Mouse (Mus musculus) bone marrow, adult 2 months (tissue): ENCODE data around the gene Tmem59.

ENCODE experiments used
- CTCF ChIP-seq: fragments of 200-500 bp; IDR thresholded peaks from 2 replicates; pipeline ENCODE4 v1.5.1; 2011; ENCODE audit warnings: low read length, control low read depth; ENCODE audit not compliant: control insufficient read depth, insufficient read depth
- POLR2A ChIP-seq: fragments of 200-500 bp; IDR thresholded peaks from 2 replicates; pipeline ENCODE4 v1.6.1; 2011; ENCODE audit warnings: low read depth, mild to moderate bottlenecking, control low read depth, low read length, borderline replicate concordance; ENCODE audit not compliant: control insufficient read depth

DNA sequence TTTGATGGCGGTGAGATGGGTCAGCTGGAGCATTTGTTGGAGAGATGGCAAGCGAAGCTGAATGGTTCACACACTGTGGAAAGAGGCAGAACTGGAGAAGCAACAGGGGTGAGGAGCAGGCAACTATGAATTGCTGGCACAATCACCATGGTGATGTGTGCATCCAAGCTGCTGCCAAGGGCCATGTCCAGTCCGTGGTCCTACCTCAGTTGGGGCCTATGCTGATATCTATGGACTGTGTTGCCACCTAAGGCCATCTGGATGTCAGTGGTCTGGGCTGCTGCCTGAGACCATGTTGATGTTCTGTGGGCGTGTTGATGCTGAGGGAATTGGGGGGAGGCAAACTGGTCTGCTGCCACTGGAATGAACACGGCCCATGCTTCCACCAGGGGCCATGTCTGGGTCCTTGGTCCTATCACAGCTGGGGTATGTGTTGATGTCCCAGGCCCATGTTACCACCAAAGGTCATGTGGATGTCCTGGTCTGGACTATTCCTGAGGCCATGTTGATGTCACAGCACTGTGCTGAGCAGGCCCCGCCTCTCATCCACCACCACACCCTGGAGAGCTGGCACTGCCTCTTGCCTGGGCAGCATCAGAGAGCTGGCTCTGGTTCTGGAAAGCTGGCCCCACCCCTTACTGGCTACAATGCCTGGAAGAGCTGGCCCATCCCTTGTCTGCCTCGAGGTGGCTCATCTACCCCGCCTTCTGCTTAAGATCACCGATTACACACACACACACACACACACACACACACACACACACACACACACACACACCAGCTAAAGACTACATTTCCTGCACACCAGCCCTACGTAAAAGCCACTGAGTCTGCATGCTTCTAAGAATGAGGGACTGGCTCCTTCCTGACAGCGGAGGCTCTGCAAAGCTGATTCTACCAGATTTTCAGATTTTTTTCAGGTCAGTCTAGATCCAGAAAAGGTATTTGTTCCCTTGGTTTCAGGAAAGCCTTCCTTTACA, 45.3 kb downstream of the Tmem59 start:
- TF ChIP-seq POLR2A (no peak), CTCF (no peak)
